Mouse (Mus musculus): ENCODE data around the gene BC052040.

DNA sequence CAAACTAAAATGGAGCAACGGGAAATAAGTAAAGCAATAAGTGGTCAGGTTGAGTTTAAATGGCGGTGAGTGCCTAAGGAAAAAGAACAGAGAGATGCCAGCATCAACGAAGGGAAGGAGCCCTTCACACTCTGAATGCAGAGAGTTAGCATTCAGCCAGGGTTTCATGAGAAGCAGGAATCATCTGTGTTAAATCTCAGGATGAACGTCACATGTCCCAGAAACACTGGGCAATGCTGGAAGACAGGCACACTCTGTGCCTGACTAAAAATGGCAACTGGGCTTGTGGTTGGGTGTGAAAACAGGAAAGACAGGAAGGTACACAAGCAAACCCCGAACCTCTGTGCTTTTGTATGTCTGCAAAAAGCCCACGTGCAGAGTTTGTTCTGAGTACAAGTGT is 217.3 kb downstream of the BC052040 start:
- TF ChIP-seq GATA1 (IDR thresholded peaks at IDR 0.05; ENCODE audit: borderline replicate concordance, low read length) (no peak), FLI1 (IDR thresholded peaks at IDR 0.05; ENCODE audit: low read length) (no peak)

Data from megakaryocyte, embryonic 14.5 days (primary cell).